25 mouse cellular contexts compared by ENCODE assay signal in the genomic region with DNA sequence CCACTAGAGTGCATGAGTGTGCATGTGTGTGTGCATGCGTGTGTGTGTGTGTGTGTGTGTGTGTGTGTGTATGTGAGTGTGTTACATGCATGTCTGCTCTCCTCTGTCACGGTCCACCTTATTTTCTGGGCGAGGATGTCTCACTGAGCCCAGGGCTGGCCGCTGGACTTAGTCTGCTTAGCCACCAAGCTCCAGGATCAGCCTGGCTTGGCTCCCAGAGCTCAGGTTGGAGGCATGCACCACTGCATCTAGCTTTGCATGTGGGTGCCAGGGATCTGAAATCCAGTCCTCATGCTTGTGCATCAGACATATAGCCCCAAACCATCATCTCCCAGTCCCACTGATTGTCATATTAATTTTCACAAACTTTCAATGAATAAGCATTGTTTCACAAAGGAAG. TPM values are rescaled to one million over a fixed set of nuclear protein-coding genes. Genes with fewer than 3 reads are reported as not detected.
"Had no signal": no experiment of that assay in that cellular context is flagged by ENCODE, and none has a peak within 500 bp of the region (broad histone marks: within the 10 kb centered on the region; RNA-seq: fewer than 3 reads in every experiment).

No protein-coding gene starts in this region.

- H3K4me3 ChIP-seq: heart, adult 2 months; heart, embryonic 13.5 days; heart, embryonic 15.5 days; hindbrain, embryonic 13.5 days; hindbrain, embryonic 15.5 days; kidney, embryonic 15.5 days; limb, embryonic 13.5 days; limb, embryonic 15.5 days; liver, embryonic 12.5 days had no signal

- H3K27ac ChIP-seq: heart, adult 2 months; heart, embryonic 13.5 days; heart, embryonic 15.5 days; hindbrain, embryonic 13.5 days; hindbrain, embryonic 15.5 days; hindbrain, postnatal 0 days; kidney, embryonic 15.5 days; kidney, postnatal 0 days; limb, embryonic 13.5 days; limb, embryonic 15.5 days; liver, embryonic 12.5 days; liver, embryonic 14.5 days had no signal

- H3K4me1 ChIP-seq: heart, embryonic 15.5 days; hindbrain, embryonic 13.5 days; hindbrain, embryonic 15.5 days; kidney, embryonic 15.5 days; limb, embryonic 15.5 days had no signal

- H3K27me3 ChIP-seq: heart, embryonic 13.5 days; heart, embryonic 15.5 days; hindbrain, embryonic 13.5 days; hindbrain, embryonic 15.5 days; kidney, embryonic 15.5 days; limb, embryonic 13.5 days; limb, embryonic 15.5 days; liver, embryonic 12.5 days had no signal

- DNase-seq: gastrocnemius, postnatal 14 days; gastrocnemius, postnatal 36 days; heart, adult 11 months; heart, adult 2 months; heart, postnatal 14 days; heart, postnatal 36 days; kidney, adult 11 months; kidney, adult 2 months; kidney, adult 9 months; kidney, postnatal 14 days; kidney, postnatal 36 days; layer of hippocampus, adult 9-11 months; layer of hippocampus, postnatal 36 days had no signal

RNA-seq across cellular contexts. Expression of a gene that starts 2.3 kb away (rescaled TPM):
- total RNA-seq: hematopoietic stem cell, adult 5-6 weeks had no signal
